Mouse (Mus musculus) limb, embryonic 10.5 days (tissue): ENCODE results near the gene Cenpe. TPM values are rescaled to one million over a fixed set of nuclear protein-coding genes. Genes with fewer than 3 reads are reported as not detected.
A peak's percentile ranks its signal among the peaks of the same experiment; 100 is the strongest.

Source experiments
- DNase-seq: peaks from one replicate; pipeline ENCODE4 v3.0.0-alpha.2; 2017; ENCODE audit warnings: low spot score
- H3K27ac ChIP-seq: fragments of 300-500 bp; sonication (generic); 2 replicates; pipeline ENCODE4 v1.5.1; 2016; ENCODE audit warnings: mild to moderate bottlenecking
- H3K27me3 ChIP-seq: fragments of 300-500 bp; sonication (generic); 2 replicates; pipeline ENCODE4 v1.6.1; 2016; ENCODE audit warnings: low read depth, mild to moderate bottlenecking; ENCODE audit not compliant: poor library complexity, severe bottlenecking
- H3K36me3 ChIP-seq: fragments of 300-500 bp; sonication (generic); 2 replicates; pipeline ENCODE4 v1.6.1; 2016; ENCODE audit warnings: mild to moderate bottlenecking, moderate library complexity
- H3K4me1 ChIP-seq: fragments of 300-500 bp; sonication (generic); 2 replicates; pipeline ENCODE4 v1.6.1; 2016
- H3K4me3 ChIP-seq: fragments of 300-500 bp; sonication (generic); 2 replicates; pipeline ENCODE4 v1.5.1; 2016; ENCODE audit warnings: mild to moderate bottlenecking, moderate library complexity
- H3K9me3 ChIP-seq: fragments of 300-500 bp; sonication (generic); replicated peaks from 2 replicates; pipeline ENCODE4 v1.6.1; 2016; ENCODE audit warnings: mild to moderate bottlenecking
- WGBS: fragments of 180-500 bp; shearing (Covaris S2); methylation state at CpG from one replicate; pipeline ENCODE4 v1.1.7; 2016; 5-methylcytosine and 5-hydroxymethylcytosine counted together
- polyA plus RNA-seq: library from polyadenylated mRNA; unstranded; fragments of >200 nt; fragmentation: Nextera tagmentation; extraction: Ambion mirVana; gene quantifications from 2 replicates; pipeline ENCODE4 v1.2.1, GENCODE M21; 2016

The Cenpe gene
- polyA plus RNA-seq, 1 experiment from 2014 or later: 39.5 TPM

DNA sequence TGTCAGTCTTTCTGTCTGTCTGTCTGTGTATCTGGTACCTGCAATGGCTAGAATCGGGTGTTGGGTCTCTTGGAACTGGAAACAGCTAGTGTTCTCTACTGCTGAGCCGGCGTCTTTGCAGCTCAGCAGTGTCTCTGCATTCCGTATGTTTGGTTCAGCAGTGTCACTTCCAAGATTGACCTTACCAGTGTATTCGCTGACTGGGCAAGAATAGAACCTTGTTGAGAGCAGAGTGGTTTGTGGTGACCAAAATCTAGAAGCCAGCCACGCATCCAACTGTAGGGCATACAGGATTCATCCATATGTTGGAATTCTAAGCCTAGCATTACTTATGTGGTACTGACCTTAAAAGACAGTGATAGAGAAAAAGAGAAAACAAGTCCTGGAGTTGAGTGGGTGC lies 39.5 kb downstream of the Cenpe start:
- Histone ChIP-seq H3K36me3 (peaks cover 95% of the 10 kb centered on the region), H3K27me3 (no peaks in the 10 kb centered on the region), H3K4me3 (no peak overlapping the region), H3K27ac (no peak overlapping the region), H3K4me1 (no peaks in the 10 kb centered on the region), H3K9me3 (no peaks in the 10 kb centered on the region)
- 93% methylated on average over 6 of the region's 6 CpGs for WGBS
- no peak for DNase-seq

DNA sequence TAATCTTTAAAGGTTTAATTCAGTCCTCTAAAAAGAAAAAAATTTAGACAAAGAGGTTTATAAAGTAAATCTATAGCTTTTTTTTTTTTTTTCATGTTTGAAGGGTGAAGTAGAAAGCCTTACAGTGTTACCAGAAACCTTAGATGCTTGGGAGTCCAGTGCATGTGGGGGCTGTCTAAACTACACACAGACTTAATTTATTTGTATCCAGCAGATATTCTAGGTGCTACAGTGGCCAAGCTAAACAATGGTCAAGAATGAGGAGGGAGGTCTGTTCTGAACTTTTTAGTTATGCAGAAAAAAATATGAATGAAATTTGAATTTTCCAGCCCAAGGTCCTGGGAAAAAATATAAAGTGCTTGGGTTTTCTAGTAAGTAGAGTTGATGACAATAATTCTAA lies 42.4 kb downstream of the Cenpe start:
- Histone ChIP-seq H3K4me3 (no peak overlapping the region), H3K9me3 (no peaks in the 10 kb centered on the region), H3K27me3 (no peaks in the 10 kb centered on the region), H3K4me1 (no peaks in the 10 kb centered on the region), H3K36me3 (peaks cover 95% of the 10 kb centered on the region), H3K27ac (no peak overlapping the region)
- DNase-seq: no peak

GRCm38 (mm10) chr3:135258919-135259318 lies 46.6 kb downstream of the Cenpe start:
- Histone ChIP-seq H3K4me1 (no peaks in the 10 kb centered on the region), H3K4me3 (no peak overlapping the region), H3K27ac (no peak overlapping the region), H3K27me3 (no peaks in the 10 kb centered on the region), H3K9me3 (no peaks in the 10 kb centered on the region), H3K36me3 (peaks cover 99% of the 10 kb centered on the region)
- WGBS: 92% methylated on average over 10 of the region's 10 CpGs
- DNase-seq: no peak

GRCm38 (mm10) chr3:135260233-135260632 lies 47.9 kb downstream of the Cenpe start:
- Histone ChIP-seq H3K27me3 (no peaks in the 10 kb centered on the region), H3K9me3 (no peaks in the 10 kb centered on the region), H3K4me3 (no peak overlapping the region), H3K36me3 (peaks cover 100% of the 10 kb centered on the region), H3K4me1 (no peaks in the 10 kb centered on the region), H3K27ac (no peak overlapping the region)
- no peak for DNase-seq
- WGBS: 92% methylated on average over 7 of the region's 7 CpGs

- no peak for DNase-seq
- no peaks in the 10 kb centered on the region for H3K4me1 ChIP-seq
- peaks cover 100% of the 10 kb centered on the region for H3K36me3 ChIP-seq
- 93% methylated on average over 5 of the region's 5 CpGs for whole genome bisulfite sequencing
- H3K4me3 ChIP-seq: no peak overlapping the region
- H3K27me3 ChIP-seq: no peaks in the 10 kb centered on the region
- no peak overlapping the region for H3K27ac ChIP-seq
- no peaks in the 10 kb centered on the region for H3K9me3 ChIP-seq
Observed at GRCm38 (mm10) chr3:135268616-135269015, 56.3 kb downstream of the Cenpe start.

GRCm38 (mm10) chr3:135269391-135269990 lies 57.2 kb downstream of the Cenpe start:
- H3K27ac ChIP-seq: no peak overlapping the region
- 94% methylated on average over 10 of the region's 10 CpGs for WGBS
- no peak for DNase-seq

GRCm38 (mm10) chr3:135272627-135273026 lies 60.3 kb downstream of the Cenpe start:
- H3K27me3 ChIP-seq: no peaks in the 10 kb centered on the region
- H3K4me1 ChIP-seq: no peaks in the 10 kb centered on the region
- H3K27ac ChIP-seq: no peak overlapping the region
- H3K9me3 ChIP-seq: no peaks in the 10 kb centered on the region
- DNase-seq: no peak
- H3K4me3 ChIP-seq: no peak overlapping the region
- H3K36me3 ChIP-seq: peaks cover 67% of the 10 kb centered on the region
- WGBS: 92% methylated on average over 12 of the region's 12 CpGs

More at GRCm38 (mm10) chr3:135269391-135269990, 57.2 kb downstream of the Cenpe start:
- peaks cover 95% of the 10 kb centered on the region for H3K36me3 ChIP-seq
- no peaks in the 10 kb centered on the region for H3K4me1 ChIP-seq
- no peaks in the 10 kb centered on the region for H3K27me3 ChIP-seq
- H3K9me3 ChIP-seq: no peaks in the 10 kb centered on the region
- H3K4me3 ChIP-seq: no peak overlapping the region

GRCm38 (mm10) chr3:135273047-135273446 lies 60.7 kb downstream of the Cenpe start:
- H3K36me3 ChIP-seq: peaks cover 63% of the 10 kb centered on the region
- 95% methylated on average over 13 of the region's 13 CpGs for WGBS
- DNase-seq: no peak

DNA sequence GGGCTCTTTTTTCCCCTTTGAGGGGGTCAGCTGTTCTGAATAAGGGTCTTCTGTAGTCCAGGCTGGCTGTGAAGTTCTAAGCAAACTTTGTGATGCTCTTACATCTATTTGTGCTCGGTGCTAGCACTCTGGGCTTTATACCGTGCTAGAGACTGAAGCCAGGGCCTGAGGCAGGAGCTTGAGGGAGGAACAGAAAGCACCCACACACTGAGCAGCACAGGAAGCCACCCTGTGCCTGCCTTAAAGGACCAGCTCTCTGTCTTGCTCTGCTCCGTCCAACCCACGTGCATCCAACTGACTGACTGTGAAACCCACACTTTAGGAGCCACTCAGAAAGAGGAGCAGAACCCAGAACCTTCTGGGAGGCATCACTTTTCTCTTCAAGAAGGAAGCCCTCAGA lies 67.8 kb downstream of the Cenpe start:
- whole genome bisulfite sequencing: 85% methylated on average over 4 of the region's 4 CpGs
- Histone ChIP-seq H3K27ac (peak overlapping the region; percentile 90), H3K9me3 (no peaks in the 10 kb centered on the region)

More at GRCm38 (mm10) chr3:135273047-135273446, 60.7 kb downstream of the Cenpe start:
- Histone ChIP-seq H3K4me3 (no peak overlapping the region), H3K27me3 (no peaks in the 10 kb centered on the region), H3K9me3 (no peaks in the 10 kb centered on the region), H3K27ac (no peak overlapping the region), H3K4me1 (no peaks in the 10 kb centered on the region)

DNA sequence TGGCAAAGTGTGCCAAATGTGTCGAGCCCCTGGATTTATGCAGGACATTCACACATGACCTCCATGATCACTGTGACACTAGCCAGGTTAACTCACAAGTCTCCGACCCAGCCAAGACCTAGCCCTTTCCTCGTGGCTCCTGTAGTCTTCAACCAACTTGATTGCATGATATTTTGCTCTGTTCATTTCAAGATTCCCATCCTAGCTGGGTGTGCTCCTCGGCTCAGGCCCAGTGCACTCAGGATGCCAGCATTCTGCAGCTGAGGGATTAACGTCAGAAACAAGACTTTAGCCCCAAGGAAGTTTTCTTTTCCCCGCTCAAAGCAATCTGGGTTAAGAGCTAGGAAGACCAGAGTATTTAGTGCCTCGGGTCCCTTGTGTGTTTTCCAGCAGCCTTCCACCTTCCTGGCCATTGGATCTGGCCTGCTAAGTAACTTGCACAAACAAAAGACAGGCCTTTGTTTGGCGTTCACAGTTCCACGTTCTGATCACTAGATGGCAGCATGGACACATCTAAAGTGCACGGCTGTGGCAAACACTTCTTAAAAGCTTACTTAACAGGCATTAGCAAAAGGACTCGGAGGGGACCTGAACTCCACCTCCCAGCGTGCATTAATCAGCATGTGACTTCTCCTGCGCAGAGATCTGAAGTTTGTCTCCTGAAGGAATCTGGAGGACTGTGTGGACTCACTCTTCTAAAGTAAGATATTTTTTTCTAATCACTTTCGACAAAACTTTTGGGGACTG lies 68.5 kb downstream of the Cenpe start, which contains the start of gene Bdh2:
Gene Bdh2 (plus strand): TSS at position 553 of the 747 bp plus-strand sequence.
- Histone ChIP-seq H3K9me3 (no peaks in the 10 kb centered on the region), H3K27me3 (no peaks in the 10 kb centered on the region), H3K4me3 (0 out of 2 replicates have a peak within 1 kb of the TSS, but pooled peaks have one; percentile 15), H3K27ac (peak within 1 kb of the TSS; percentile 90), H3K36me3 (no peaks in the 10 kb centered on the region), H3K4me1 (peaks cover 5% of the 10 kb centered on the region; the same call in 1 of the 2 replicates)
- WGBS: 28% methylated on average over 14 of the region's 14 CpGs
- DNase-seq: peak; percentile 80

More for the DNA sequence above, 67.8 kb downstream of the Cenpe start:
- peaks cover 5% of the 10 kb centered on the region; the same call in 1 of the 2 replicates for H3K4me1 ChIP-seq
- no peak for DNase-seq
- H3K27me3 ChIP-seq: no peaks in the 10 kb centered on the region
- no peaks in the 10 kb centered on the region for H3K36me3 ChIP-seq
- no peak overlapping the region for H3K4me3 ChIP-seq

- Histone ChIP-seq H3K9me3 (no peaks in the 10 kb centered on the region), H3K4me1 (peaks cover 5% of the 10 kb centered on the region; the same call in 1 of the 2 replicates), H3K4me3 (no peak overlapping the region), H3K27ac (no peak overlapping the region), H3K27me3 (no peaks in the 10 kb centered on the region), H3K36me3 (no peaks in the 10 kb centered on the region)
- DNase-seq: no peak
- WGBS: 84% methylated on average over 8 of the region's 8 CpGs
Observed at GRCm38 (mm10) chr3:135281701-135282100, 69.4 kb downstream of the Cenpe start.

DNA sequence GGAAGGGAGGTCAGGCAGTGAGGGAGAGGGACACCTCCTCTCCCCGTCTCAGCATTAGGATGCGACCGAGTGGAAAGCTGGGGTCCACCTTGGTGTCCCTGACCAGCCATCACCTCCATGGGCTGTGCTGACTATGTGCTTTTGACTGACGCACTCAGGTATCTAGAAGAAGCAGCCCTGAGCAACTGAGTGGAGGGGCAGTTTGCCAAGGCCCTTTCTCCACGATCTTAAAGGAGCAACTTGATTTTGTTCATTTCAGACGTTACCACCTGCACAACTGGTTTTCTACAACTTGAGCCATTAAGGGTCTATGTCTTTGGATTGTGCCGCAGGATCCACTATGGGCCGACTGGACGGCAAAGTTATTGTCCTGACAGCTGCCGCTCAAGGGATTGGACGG lies 72.9 kb downstream of the Cenpe start:
- H3K4me3 ChIP-seq: no peak overlapping the region
- no peak overlapping the region for H3K27ac ChIP-seq
- no peak for DNase-seq
- WGBS: 88% methylated on average over 11 of the region's 11 CpGs
- H3K36me3 ChIP-seq: no peaks in the 10 kb centered on the region
- H3K9me3 ChIP-seq: no peaks in the 10 kb centered on the region
- peaks cover 5% of the 10 kb centered on the region; the same call in 1 of the 2 replicates for H3K4me1 ChIP-seq
- H3K27me3 ChIP-seq: no peaks in the 10 kb centered on the region

- Histone ChIP-seq H3K27me3 (no peaks in the 10 kb centered on the region), H3K27ac (no peak overlapping the region), H3K4me3 (no peak overlapping the region), H3K4me1 (peaks cover 2% of the 10 kb centered on the region; the same call in 1 of the 2 replicates), H3K9me3 (no peaks in the 10 kb centered on the region), H3K36me3 (no peaks in the 10 kb centered on the region)
- DNase-seq: no peak
- WGBS: 80% methylated on average over 3 of the region's 3 CpGs
Observed at GRCm38 (mm10) chr3:135285807-135286206, 73.5 kb downstream of the Cenpe start.
